Mouse (Mus musculus) megakaryocyte, embryonic 14.5 days (primary cell): ENCODE measurements around the gene Ctnna3. TPM values are rescaled to one million over a fixed set of nuclear protein-coding genes. Genes with fewer than 3 reads are reported as not detected.
"Not testable (repeated sequence)": the region's sequence is repeated elsewhere in the genome, so short reads cannot be mapped to it uniquely, and the experiment has no call there.

Experiments
- H3K27me3 ChIP-seq: replicated peaks from 2 replicates; pipeline ENCODE3; 2012; ENCODE audit warnings: inconsistent platforms
- H3K36me3 ChIP-seq: replicated peaks from 2 replicates; pipeline ENCODE3; 2012; ENCODE audit warnings: low read length, inconsistent platforms, mixed read lengths
- H3K4me1 ChIP-seq: 2 replicates; pipeline ENCODE4 v1.6.1; 2012; ENCODE audit warnings: inconsistent platforms
- H3K4me3 ChIP-seq: replicated peaks from 2 replicates; pipeline ENCODE3; 2012; ENCODE audit warnings: moderate library complexity, mild to moderate bottlenecking, inconsistent platforms
- H3K9me3 ChIP-seq: 2 replicates; pipeline ENCODE4 v1.6.1; 2012; ENCODE audit warnings: inconsistent platforms
- FLI1 ChIP-seq: IDR thresholded peaks from 2 replicates; pipeline ENCODE4 v1.6.1; 2012; ENCODE audit warnings: low read length, inconsistent platforms, mixed read lengths
- GATA1 ChIP-seq: IDR thresholded peaks from 3 replicates; pipeline ENCODE4 v1.6.1; 2012; ENCODE audit warnings: mixed read lengths, low read length, inconsistent platforms, borderline replicate concordance
- polyA plus RNA-seq: library from polyadenylated mRNA; stranded (reverse); fragments of >175 nt; gene quantifications from 2 replicates; pipeline ENCODE4 v1.2.3, GENCODE M21; 2012; ENCODE audit warnings: low replicate concordance; ENCODE audit not compliant: insufficient read depth

Ctnna3 gene
- polyA plus RNA-seq, 1 experiment: not detected

DNA sequence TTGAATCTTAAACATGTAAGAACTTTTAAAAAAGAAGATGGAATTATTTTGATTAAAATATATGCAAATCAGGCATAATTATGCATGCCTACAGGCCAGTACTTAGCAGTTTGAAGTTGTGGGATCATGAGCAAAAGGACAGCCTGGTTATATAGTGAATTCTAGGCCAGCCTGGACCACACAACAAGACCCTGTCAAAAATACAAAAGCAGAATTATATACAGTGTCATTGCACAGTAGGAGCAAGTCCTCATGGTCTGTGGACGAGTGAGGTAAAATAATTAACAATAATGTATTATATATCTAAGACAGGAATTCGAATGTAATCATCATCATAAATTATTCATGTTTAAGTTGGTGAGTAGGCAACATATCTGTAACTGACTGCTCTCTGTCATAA, 966.7 kb downstream of the Ctnna3 start:
- Histone ChIP-seq H3K4me1 (no peaks in the 10 kb centered on the region), H3K4me3 (no peak overlapping the region), H3K27me3 (no peaks in the 10 kb centered on the region), H3K9me3 (no peaks in the 10 kb centered on the region), H3K36me3 (no peaks in the 10 kb centered on the region)
- TF ChIP-seq FLI1: no peak
- no peak for TF ChIP-seq GATA1

DNA sequence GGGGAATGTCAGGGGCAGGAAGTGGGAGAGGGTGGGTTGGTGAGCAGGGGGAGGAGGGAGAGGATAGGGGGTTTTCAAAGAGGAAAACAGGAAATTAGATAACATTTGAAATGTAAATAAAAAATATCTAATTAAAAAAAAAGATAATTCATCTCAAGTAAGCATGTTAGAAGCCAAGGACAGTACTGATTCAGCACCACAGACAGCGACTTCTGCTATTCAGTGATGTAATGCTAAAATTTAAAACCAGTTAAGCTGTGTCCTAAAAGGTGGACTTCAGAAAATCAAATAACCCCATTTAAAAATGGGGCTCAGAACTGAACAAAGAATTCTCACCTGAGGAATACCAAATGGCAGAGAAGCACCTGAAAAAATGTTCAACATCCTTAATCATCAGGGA, 988.5 kb downstream of the Ctnna3 start:
- H3K4me3 ChIP-seq, H3K9me3 ChIP-seq, H3K27me3 ChIP-seq, H3K4me1 ChIP-seq, H3K36me3 ChIP-seq: not testable (repeated sequence)

GRCm38 (mm10) chr10:64438736-64439135, 1008.8 kb downstream of the Ctnna3 start:
- H3K4me3 ChIP-seq: no peak overlapping the region
- no peaks in the 10 kb centered on the region for H3K36me3 ChIP-seq
- TF ChIP-seq GATA1: no peak
- TF ChIP-seq FLI1: no peak
- no peaks in the 10 kb centered on the region for H3K9me3 ChIP-seq
- no peaks in the 10 kb centered on the region for H3K27me3 ChIP-seq
- H3K4me1 ChIP-seq: no peaks in the 10 kb centered on the region

DNA sequence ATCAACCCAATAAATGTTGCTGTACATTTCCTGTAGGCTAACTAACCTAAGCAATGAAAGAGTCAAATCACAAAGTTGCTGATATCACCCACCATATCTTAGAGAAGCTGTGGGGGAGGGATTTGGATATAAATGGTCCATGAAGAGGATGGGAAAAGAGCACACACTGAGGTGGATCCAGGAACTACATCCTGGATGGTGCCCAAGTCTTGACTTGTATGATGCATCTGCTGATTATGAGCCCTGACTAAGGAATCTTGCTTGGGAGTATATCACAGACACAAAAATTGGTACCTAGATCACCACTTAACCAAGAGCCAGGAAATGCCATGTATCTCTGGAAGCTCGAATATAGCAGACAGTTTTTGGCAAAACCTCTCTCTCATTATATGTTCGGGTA, 1018.7 kb downstream of the Ctnna3 start:
- Histone ChIP-seq H3K36me3 (no peaks in the 10 kb centered on the region), H3K4me3 (no peak overlapping the region), H3K9me3 (peaks cover 2% of the 10 kb centered on the region; the same call in 1 of the 2 replicates), H3K27me3 (no peaks in the 10 kb centered on the region), H3K4me1 (no peaks in the 10 kb centered on the region)
- TF ChIP-seq FLI1: no peak
- TF ChIP-seq GATA1: no peak

DNA sequence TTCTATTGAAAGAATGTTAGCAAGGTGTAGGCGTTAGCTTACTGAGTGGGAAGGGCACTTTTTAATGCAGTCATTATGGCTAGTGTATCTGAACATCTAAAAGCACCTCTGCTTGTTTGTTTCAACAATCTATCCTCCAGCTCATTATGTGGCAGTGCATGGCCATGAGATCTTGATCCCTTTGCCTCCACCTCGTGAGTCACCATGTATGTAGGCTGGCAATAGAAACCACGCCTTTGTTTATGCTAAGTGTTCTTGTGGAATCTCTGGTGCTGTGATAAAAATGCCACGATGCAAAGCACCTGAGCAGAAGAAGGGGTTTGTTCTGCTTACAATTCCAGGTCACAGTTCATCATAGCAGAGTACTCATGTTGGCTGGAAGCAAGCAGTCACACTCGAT, 1053.4 kb downstream of the Ctnna3 start:
- no peaks in the 10 kb centered on the region for H3K4me1 ChIP-seq
- H3K9me3 ChIP-seq: peaks cover 2% of the 10 kb centered on the region; the same call in 1 of the 2 replicates
- H3K27me3 ChIP-seq: no peaks in the 10 kb centered on the region
- H3K4me3 ChIP-seq: no peak overlapping the region
- H3K36me3 ChIP-seq: no peaks in the 10 kb centered on the region
- no peak for TF ChIP-seq GATA1
- TF ChIP-seq FLI1: no peak

- Histone ChIP-seq H3K27me3 (no peaks in the 10 kb centered on the region), H3K4me1 (no peaks in the 10 kb centered on the region), H3K4me3 (no peak overlapping the region), H3K36me3 (no peaks in the 10 kb centered on the region), H3K9me3 (no peaks in the 10 kb centered on the region)
- no peak for TF ChIP-seq GATA1
- no peak for TF ChIP-seq FLI1
These were observed 1059.6 kb downstream of the Ctnna3 start for GRCm38 (mm10) chr10:64489471-64489870.

- no peaks in the 10 kb centered on the region for H3K4me1 ChIP-seq
- TF ChIP-seq GATA1: no peak
- TF ChIP-seq FLI1: no peak
- H3K4me3 ChIP-seq: no peak overlapping the region
- H3K9me3 ChIP-seq: 0 out of 2 replicates have a peak, but pooled peaks cover 3% of the 10 kb centered on the region
- no peaks in the 10 kb centered on the region for H3K36me3 ChIP-seq
- H3K27me3 ChIP-seq: no peaks in the 10 kb centered on the region
These were observed 1113.7 kb downstream of the Ctnna3 start for GRCm38 (mm10) chr10:64543647-64544046.

DNA sequence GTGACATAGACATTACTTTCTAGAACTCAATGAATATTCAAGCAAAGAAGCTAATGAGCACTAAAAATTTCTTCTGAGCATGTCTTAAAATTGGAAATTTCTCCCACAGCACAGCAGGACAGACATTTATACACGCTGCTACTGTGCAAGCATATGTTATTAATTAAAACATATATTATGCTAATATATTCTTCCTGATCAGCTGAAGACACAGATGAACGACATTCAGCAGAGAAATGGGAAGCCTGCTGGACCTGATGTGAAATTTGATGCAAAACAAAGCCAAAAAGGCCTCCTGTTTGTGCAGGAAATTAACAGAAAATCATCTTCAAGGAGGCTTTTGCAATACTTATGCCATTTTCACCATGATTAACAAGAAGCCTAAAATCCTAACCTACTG, 1114.5 kb downstream of the Ctnna3 start:
- 0 out of 2 replicates have a peak, but pooled peaks cover 3% of the 10 kb centered on the region for H3K9me3 ChIP-seq
- no peaks in the 10 kb centered on the region for H3K27me3 ChIP-seq
- TF ChIP-seq FLI1 (no peak), GATA1 (no peak)
- no peaks in the 10 kb centered on the region for H3K4me1 ChIP-seq
- no peak overlapping the region for H3K4me3 ChIP-seq
- H3K36me3 ChIP-seq: no peaks in the 10 kb centered on the region

GRCm38 (mm10) chr10:64571311-64571710, 1141.4 kb downstream of the Ctnna3 start:
- no peaks in the 10 kb centered on the region for H3K36me3 ChIP-seq
- H3K4me3 ChIP-seq: no peak overlapping the region
- 0 out of 2 replicates have a peak, but pooled peaks cover 5% of the 10 kb centered on the region for H3K9me3 ChIP-seq
- no peaks in the 10 kb centered on the region for H3K27me3 ChIP-seq
- H3K4me1 ChIP-seq: no peaks in the 10 kb centered on the region
- TF ChIP-seq FLI1 (no peak), GATA1 (no peak)

GRCm38 (mm10) chr10:64588116-64588515, 1158.2 kb downstream of the Ctnna3 start:
- Histone ChIP-seq H3K4me1 (no peaks in the 10 kb centered on the region), H3K4me3 (no peak overlapping the region), H3K36me3 (no peaks in the 10 kb centered on the region), H3K9me3 (no peaks in the 10 kb centered on the region; the same call in 1 of the 2 replicates), H3K27me3 (no peaks in the 10 kb centered on the region)
- TF ChIP-seq GATA1 (no peak), FLI1 (no peak)

DNA sequence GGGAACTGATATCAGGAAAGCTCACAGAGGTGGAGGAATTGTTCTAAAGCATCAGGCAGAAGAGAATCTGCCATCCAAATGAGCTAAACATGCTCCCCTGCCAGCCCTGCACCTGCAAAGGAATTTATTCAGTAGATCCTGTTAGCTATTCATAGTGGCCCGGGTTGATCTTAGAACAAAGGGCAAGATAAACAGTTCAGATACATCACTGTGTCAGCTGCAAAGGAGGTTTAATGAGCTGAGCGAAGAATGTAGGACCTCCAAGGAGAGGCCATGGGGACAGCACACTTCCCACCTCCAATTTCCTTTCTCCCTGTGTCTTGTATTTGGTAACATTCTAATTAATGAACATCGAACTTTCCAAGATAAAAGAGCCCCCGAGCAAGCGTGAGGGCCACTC, 1206.9 kb downstream of the Ctnna3 start:
- TF ChIP-seq FLI1: no peak
- TF ChIP-seq GATA1: no peak
- Histone ChIP-seq H3K27me3 (no peaks in the 10 kb centered on the region), H3K9me3 (no peaks in the 10 kb centered on the region; the same call in 1 of the 2 replicates), H3K4me1 (no peaks in the 10 kb centered on the region), H3K36me3 (no peaks in the 10 kb centered on the region), H3K4me3 (no peak overlapping the region)
